Mouse (Mus musculus) neural tube, embryonic 14.5 days (tissue): ENCODE measurements at regions not wholly inside any gene's neighbourhood (a gene's known extent, or its start where the extent isn't known, plus 50 kb on each side); places are given as distances from the start of the nearest gene placed in this dataset.
A peak's percentile ranks its signal among the peaks of the same experiment; 100 is the strongest.

Experiments used
- ATAC-seq: fragments of 200-750 bp; cut with Nextera tagmentation; 2 replicates; pipeline ENCODE4 v1.8.0; 2017; ENCODE audit warnings: low read depth, mild to moderate bottlenecking, moderate TSS enrichment, moderate library complexity
- H3K27ac ChIP-seq: fragments of 300-500 bp; sonication (generic); 2 replicates; pipeline ENCODE4 v1.5.1; 2014; ENCODE audit warnings: low read depth, mild to moderate bottlenecking, control low read depth, low read length, moderate library complexity, mixed read lengths
- H3K27me3 ChIP-seq: fragments of 300-500 bp; sonication (generic); 2 replicates; pipeline ENCODE4 v1.6.1; 2014; ENCODE audit warnings: low read length; ENCODE audit not compliant: control insufficient read depth, insufficient read depth
- H3K36me3 ChIP-seq: fragments of 300-500 bp; sonication (generic); 2 replicates; pipeline ENCODE4 v1.6.1; 2014; ENCODE audit warnings: low read length, mixed read lengths; ENCODE audit not compliant: control insufficient read depth, insufficient read depth
- H3K4me1 ChIP-seq: fragments of 300-500 bp; sonication (generic); 2 replicates; pipeline ENCODE4 v1.6.1; 2014; ENCODE audit warnings: low read length; ENCODE audit not compliant: control insufficient read depth, insufficient read depth
- H3K4me2 ChIP-seq: fragments of 300-500 bp; sonication (generic); 2 replicates; pipeline ENCODE4 v1.6.1; 2014; ENCODE audit warnings: mild to moderate bottlenecking, low read depth, low read length, control low read depth
- H3K4me3 ChIP-seq: fragments of 300-500 bp; sonication (generic); 2 replicates; pipeline ENCODE4 v1.5.1; 2014; ENCODE audit warnings: low read depth, low read length, control low read depth, mixed read lengths
- H3K9ac ChIP-seq: fragments of 300-500 bp; sonication (generic); replicated peaks from 2 replicates; pipeline ENCODE4 v1.6.1; 2014; ENCODE audit warnings: low read depth, mild to moderate bottlenecking, control low read depth, low read length, mixed read lengths
- H3K9me3 ChIP-seq: fragments of 300-500 bp; sonication (generic); 2 replicates; pipeline ENCODE4 v1.6.1; 2016; ENCODE audit warnings: low read length; ENCODE audit not compliant: control insufficient read depth
- WGBS: fragments of 180-500 bp; shearing (Covaris S2); extraction: QIAGEN DNeasy Blood & Tissue Kit; methylation state at CpG from one replicate; pipeline ENCODE4 v1.1.7; 2014; 5-methylcytosine and 5-hydroxymethylcytosine counted together

- no peak for ATAC-seq
- Histone ChIP-seq H3K27me3 (no peaks in the 10 kb centered on the region), H3K36me3 (no peaks in the 10 kb centered on the region), H3K4me1 (no peaks in the 10 kb centered on the region), H3K4me2 (no peak overlapping the region), H3K9me3 (no peaks in the 10 kb centered on the region), H3K4me3 (no peak overlapping the region), H3K9ac (no peak overlapping the region), H3K27ac (no peak overlapping the region)
- 73% methylated on average over 8 of the region's 8 CpGs for WGBS
These were observed 81.2 kb upstream of the Dpyd start for GRCm38 (mm10) chr3:118480515-118481248.

DNA sequence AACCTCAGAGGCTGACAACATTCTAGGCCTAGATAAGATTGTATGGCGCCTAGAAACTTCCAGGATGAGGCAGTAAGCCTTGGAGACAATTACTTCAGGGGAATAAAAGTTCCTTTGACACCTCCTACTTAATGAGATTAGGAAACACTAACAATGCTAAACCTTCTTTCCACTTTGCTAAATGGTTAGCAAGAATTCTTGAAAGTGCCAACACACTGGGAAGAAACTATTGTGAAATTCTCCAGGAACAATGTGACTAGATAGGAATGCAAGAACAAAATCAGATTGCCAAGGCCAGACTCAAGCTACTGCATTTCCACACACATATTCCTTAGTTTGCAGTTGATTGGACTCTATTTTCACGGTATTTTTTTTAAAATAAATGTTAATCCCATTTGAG, 76.0 kb upstream of the Dpyd start:
- Histone ChIP-seq H3K36me3 (no peaks in the 10 kb centered on the region), H3K27me3 (no peaks in the 10 kb centered on the region), H3K4me1 (no peaks in the 10 kb centered on the region), H3K4me3 (no peak overlapping the region), H3K9ac (no peak overlapping the region), H3K4me2 (no peak overlapping the region), H3K27ac (no peak overlapping the region), H3K9me3 (no peaks in the 10 kb centered on the region)
- no peak for ATAC-seq
- 64% methylated on average over 2 of the region's 2 CpGs for WGBS

GRCm38 (mm10) chr3:118487408-118487807, 74.5 kb upstream of the Dpyd start:
- H3K36me3 ChIP-seq, result no peaks in the 10 kb centered on the region
- WGBS, result 46% methylated on average over 8 of the region's 8 CpGs
- peak; percentile 21 for ATAC-seq

GRCm38 (mm10) chr3:118491101-118491500, 70.8 kb upstream of the Dpyd start:
- no peak overlapping the region for H3K4me2 ChIP-seq
- no peak overlapping the region for H3K4me3 ChIP-seq
- 85% methylated on average over 1 of the region's 1 CpGs for WGBS
- H3K36me3 ChIP-seq, result no peaks in the 10 kb centered on the region
- H3K9me3 ChIP-seq, result no peaks in the 10 kb centered on the region
- no peak overlapping the region for H3K27ac ChIP-seq
- H3K4me1 ChIP-seq, result no peaks in the 10 kb centered on the region
- no peaks in the 10 kb centered on the region for H3K27me3 ChIP-seq
- no peak for ATAC-seq
- H3K9ac ChIP-seq, result no peak overlapping the region

More at GRCm38 (mm10) chr3:118487408-118487807, 74.5 kb upstream of the Dpyd start:
- Histone ChIP-seq H3K4me1 (no peaks in the 10 kb centered on the region), H3K27ac (no peak overlapping the region), H3K9ac (no peak overlapping the region), H3K9me3 (no peaks in the 10 kb centered on the region), H3K27me3 (no peaks in the 10 kb centered on the region), H3K4me2 (no peak overlapping the region), H3K4me3 (no peak overlapping the region)

GRCm38 (mm10) chr3:118491871-118492270, 70.1 kb upstream of the Dpyd start:
- Histone ChIP-seq H3K36me3 (no peaks in the 10 kb centered on the region), H3K27ac (no peak overlapping the region), H3K9ac (no peak overlapping the region), H3K27me3 (no peaks in the 10 kb centered on the region), H3K9me3 (no peaks in the 10 kb centered on the region), H3K4me1 (no peaks in the 10 kb centered on the region), H3K4me2 (no peak overlapping the region), H3K4me3 (no peak overlapping the region)
- no peak for ATAC-seq
- WGBS, result 95% methylated on average over 5 of the region's 5 CpGs

DNA sequence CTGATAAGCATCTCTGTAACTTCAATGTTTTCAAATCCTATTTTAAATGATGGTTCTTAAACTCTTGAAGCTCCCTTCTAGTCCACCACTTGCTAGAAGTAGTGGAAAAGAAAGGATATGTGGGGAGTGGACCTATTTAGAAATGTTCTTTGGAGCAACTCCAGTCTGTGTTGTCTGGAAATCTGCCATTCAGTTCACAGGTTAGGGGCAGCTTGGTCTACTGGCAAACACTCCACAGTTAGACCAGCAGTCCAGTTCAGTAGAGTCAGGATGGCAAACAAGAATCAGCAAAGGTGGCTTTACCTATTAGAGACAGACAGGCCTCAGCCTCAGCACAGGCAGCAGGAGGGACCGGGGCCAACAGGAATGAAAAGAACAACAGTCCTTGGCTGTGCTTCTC, 67.3 kb upstream of the Dpyd start:
- Histone ChIP-seq H3K36me3 (no peaks in the 10 kb centered on the region), H3K4me2 (no peak overlapping the region), H3K9me3 (no peaks in the 10 kb centered on the region), H3K9ac (no peak overlapping the region), H3K27ac (no peak overlapping the region), H3K4me3 (no peak overlapping the region), H3K4me1 (no peaks in the 10 kb centered on the region), H3K27me3 (no peaks in the 10 kb centered on the region)
- WGBS, result 94% methylated on average over 1 of the region's 1 CpGs
- ATAC-seq, result no peak

DNA sequence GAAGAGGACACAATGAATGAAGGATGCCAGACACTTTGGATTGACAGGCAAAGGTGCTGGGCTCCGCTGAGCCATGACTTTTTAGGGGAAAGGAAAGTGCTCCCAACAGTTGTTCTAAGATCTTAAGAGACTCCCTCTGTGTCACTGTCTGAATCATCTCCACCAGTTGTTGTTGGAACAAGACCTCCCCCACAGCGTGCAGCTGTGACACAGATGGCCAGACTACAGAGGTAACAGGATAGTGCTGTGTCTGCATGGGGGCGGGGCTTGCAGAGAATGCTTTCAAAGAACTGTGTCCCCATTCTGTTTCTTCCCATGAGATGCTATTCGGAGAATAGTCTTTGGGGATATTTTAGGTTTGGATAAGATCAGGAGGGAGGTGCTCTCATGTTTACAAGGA, 61.7 kb upstream of the Dpyd start:
- no peak overlapping the region for H3K27ac ChIP-seq
- H3K4me1 ChIP-seq, result no peaks in the 10 kb centered on the region
- no peak overlapping the region for H3K9ac ChIP-seq
- H3K27me3 ChIP-seq, result no peaks in the 10 kb centered on the region
- no peak for ATAC-seq
- H3K36me3 ChIP-seq, result no peaks in the 10 kb centered on the region
- no peak overlapping the region for H3K4me3 ChIP-seq
- H3K4me2 ChIP-seq, result no peak overlapping the region
- no peaks in the 10 kb centered on the region for H3K9me3 ChIP-seq
- 20% methylated on average over 4 of the region's 4 CpGs for WGBS

DNA sequence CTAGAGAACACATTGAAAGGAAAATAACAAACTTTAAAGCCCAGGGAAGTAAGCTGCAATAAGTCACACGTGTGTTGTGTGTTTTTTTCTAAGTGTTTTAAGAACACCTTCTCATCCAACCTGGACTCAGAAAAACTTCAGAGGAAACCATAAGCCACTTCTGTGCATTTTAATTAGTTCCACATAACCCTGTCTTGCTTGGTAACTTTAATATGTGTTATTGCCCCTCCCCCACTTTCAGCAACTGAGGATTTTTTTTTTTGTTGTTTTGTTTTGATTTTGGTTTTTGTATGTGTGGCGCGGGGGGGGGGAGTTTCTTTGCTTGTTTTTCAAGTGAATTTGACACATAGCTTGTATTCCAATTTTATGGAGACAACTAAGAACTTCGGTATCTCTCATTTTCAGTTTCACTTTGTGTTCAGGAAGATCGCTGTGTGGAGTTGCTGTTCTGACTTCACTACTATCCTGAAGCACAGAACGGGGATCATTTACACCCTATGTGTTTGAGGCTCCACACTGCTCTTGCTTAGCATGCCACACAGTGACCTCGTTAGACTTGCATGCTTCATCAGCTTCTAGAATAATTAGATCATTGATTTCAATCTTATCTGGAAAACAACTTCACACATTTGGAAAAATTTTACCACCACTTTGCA, 54.2 kb upstream of the Dpyd start:
- no peaks in the 10 kb centered on the region for H3K4me1 ChIP-seq
- H3K9ac ChIP-seq, result no peak overlapping the region
- no peak for ATAC-seq
- no peaks in the 10 kb centered on the region for H3K27me3 ChIP-seq
- 80% methylated on average over 7 of the region's 7 CpGs for WGBS
- H3K9me3 ChIP-seq, result no peaks in the 10 kb centered on the region
- no peaks in the 10 kb centered on the region for H3K36me3 ChIP-seq
- H3K27ac ChIP-seq, result no peak overlapping the region
- no peak overlapping the region for H3K4me3 ChIP-seq
- no peak overlapping the region for H3K4me2 ChIP-seq

GRCm38 (mm10) chr3:118510837-118511236, 51.1 kb upstream of the Dpyd start:
- H3K27ac ChIP-seq, result no peak overlapping the region
- no peak overlapping the region for H3K4me2 ChIP-seq
- H3K9me3 ChIP-seq, result no peaks in the 10 kb centered on the region
- ATAC-seq, result no peak
- H3K9ac ChIP-seq, result no peak overlapping the region
- no peak overlapping the region for H3K4me3 ChIP-seq
- H3K27me3 ChIP-seq, result no peaks in the 10 kb centered on the region
- 61% methylated on average over 4 of the region's 4 CpGs for WGBS
- no peaks in the 10 kb centered on the region for H3K4me1 ChIP-seq
- H3K36me3 ChIP-seq, result no peaks in the 10 kb centered on the region
